Mouse (Mus musculus) spleen, adult 2 months (tissue): ENCODE data around the gene Itpr1. TPM values are rescaled to one million over a fixed set of nuclear protein-coding genes. Genes with fewer than 3 reads are reported as not detected.

Experiments used
- DNase-seq, 2 experiments: peaks; one replicate each; pipeline versions ENCODE4 v3.0.0 to v3.0.0-alpha.2; 2012 to 2021; ENCODE audit warnings: low spot score in 2 of 2, low read depth in 1 of 2
- H3K27ac ChIP-seq: fragments of 200-500 bp; 2 replicates; pipeline ENCODE4 v1.5.1; 2012; ENCODE audit warnings: low read length, inconsistent platforms; ENCODE audit not compliant: insufficient read depth
- H3K27me3 ChIP-seq: fragments of 200-500 bp; 2 replicates; pipeline ENCODE4 v1.6.1; 2012; ENCODE audit warnings: mild to moderate bottlenecking, moderate library complexity, low read length, inconsistent platforms; ENCODE audit not compliant: control insufficient read depth, insufficient read depth
- H3K36me3 ChIP-seq: fragments of 200-500 bp; 2 replicates; pipeline ENCODE4 v1.6.1; 2012; ENCODE audit warnings: mild to moderate bottlenecking, low read length, inconsistent platforms; ENCODE audit not compliant: control insufficient read depth, insufficient read depth
- H3K4me1 ChIP-seq: fragments of 200-500 bp; 2 replicates; pipeline ENCODE4 v1.6.1; 2011; ENCODE audit warnings: inconsistent platforms; ENCODE audit not compliant: control insufficient read depth, insufficient read depth, insufficient read length
- H3K4me3 ChIP-seq: fragments of 200-500 bp; 2 replicates; pipeline ENCODE4 v1.5.1; 2011; ENCODE audit warnings: mild to moderate bottlenecking, inconsistent platforms; ENCODE audit not compliant: insufficient read depth, insufficient read length; ENCODE audit errors: extremely low read depth
- CTCF ChIP-seq: fragments of 200-500 bp; IDR thresholded peaks from 2 replicates; pipeline ENCODE4 v1.5.1; 2011; ENCODE audit warnings: mild to moderate bottlenecking, inconsistent platforms; ENCODE audit not compliant: insufficient read depth, insufficient read length, insufficient replicate concordance; ENCODE audit errors: extremely low read depth
- POLR2A ChIP-seq: fragments of 200-500 bp; IDR thresholded peaks from 2 replicates; pipeline ENCODE4 v1.6.1; 2011; ENCODE audit warnings: low read depth, low read length, inconsistent platforms
- WGBS: fragments of 180-500 bp; shearing (Covaris S2); methylation state at CpG from one replicate; pipeline ENCODE4 v1.1.7; 2018; 5-methylcytosine and 5-hydroxymethylcytosine counted together
- polyA plus RNA-seq: library from polyadenylated mRNA; depleted of rRNA; stranded (reverse); fragments of >200 nt; gene quantifications from 2 replicates; pipeline ENCODE4 v1.2.3, GENCODE M21; 2012

Itpr1 gene
- polyA plus RNA-seq, 1 experiment = 17.9 TPM

- Histone ChIP-seq H3K27me3 (no peaks in the 10 kb centered on the region), H3K27ac (peak overlapping the region; percentile 82), H3K4me1 (peaks cover 9% of the 10 kb centered on the region; the same call in 1 of the 2 replicates), H3K36me3 (no peaks in the 10 kb centered on the region), H3K4me3 (peak overlapping the region; percentile 41; the same call in 1 of the 2 replicates)
- WGBS = 55% methylated on average over 7 of the region's 7 CpGs
- DNase-seq = no peak
- no peak for TF ChIP-seq CTCF
- TF ChIP-seq POLR2A = no peak
Observed at GRCm38 (mm10) chr6:108196665-108197064, 16.2 kb upstream of the Itpr1 start.

DNA sequence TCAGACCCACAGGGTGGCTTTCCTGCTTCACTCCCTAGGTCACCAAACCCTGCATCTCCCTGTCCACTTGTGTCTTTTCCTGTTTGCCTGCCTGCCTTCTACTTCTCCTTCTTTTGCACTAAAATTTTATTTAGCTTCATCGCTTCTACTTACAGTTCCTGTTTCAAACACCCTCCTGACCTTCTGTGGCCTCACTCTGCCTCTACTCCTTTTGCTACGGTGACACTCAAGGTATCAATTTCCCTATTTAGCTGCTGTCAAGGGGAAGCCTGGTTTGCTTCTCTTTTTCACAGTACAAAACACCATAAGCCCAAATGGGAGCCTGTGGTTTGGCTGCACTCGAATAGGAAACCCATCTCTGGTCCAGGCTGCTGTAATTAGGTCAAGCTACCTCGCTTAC, 15.8 kb upstream of the Itpr1 start:
- Histone ChIP-seq H3K4me1 (peaks cover 7% of the 10 kb centered on the region; the same call in 1 of the 2 replicates), H3K27ac (peak overlapping the region; percentile 82)
- no peak for TF ChIP-seq CTCF

DNA sequence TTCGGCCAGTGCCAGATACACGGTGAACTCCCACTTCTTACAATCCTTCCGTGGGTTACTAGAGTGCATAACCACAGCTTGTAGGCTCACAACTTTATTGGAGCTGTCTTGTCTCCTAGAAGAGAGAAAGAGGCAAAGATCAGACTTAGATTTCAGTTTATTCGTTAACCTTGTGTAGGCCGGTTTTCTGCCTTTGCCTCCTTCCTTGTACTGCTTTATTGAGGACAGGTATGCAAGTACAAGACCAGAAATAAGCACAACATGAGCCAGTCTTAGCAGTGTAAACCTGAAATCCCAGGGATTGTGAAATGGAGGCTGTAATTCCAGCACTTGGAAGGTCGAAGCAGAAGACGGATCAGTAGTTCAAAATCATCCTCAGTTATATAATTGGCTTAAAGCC, 14.6 kb upstream of the Itpr1 start:
- H3K36me3 ChIP-seq = no peaks in the 10 kb centered on the region
- TF ChIP-seq POLR2A (no peak), CTCF (no peak)
- DNase-seq = no peak
- WGBS = 80% methylated on average over 7 of the region's 7 CpGs
- H3K4me1 ChIP-seq = peaks cover 3% of the 10 kb centered on the region; the same call in 1 of the 2 replicates
- no peak overlapping the region for H3K27ac ChIP-seq
- H3K27me3 ChIP-seq = no peaks in the 10 kb centered on the region
- H3K4me3 ChIP-seq = no peak overlapping the region

More for the DNA sequence above, 15.8 kb upstream of the Itpr1 start:
- peak; percentile 53 to 58 for DNase-seq
- Histone ChIP-seq H3K36me3 (no peaks in the 10 kb centered on the region), H3K27me3 (no peaks in the 10 kb centered on the region), H3K4me3 (peak overlapping the region; percentile 41; the same call in 1 of the 2 replicates)
- 10% methylated on average over 4 of the region's 4 CpGs for WGBS

DNA sequence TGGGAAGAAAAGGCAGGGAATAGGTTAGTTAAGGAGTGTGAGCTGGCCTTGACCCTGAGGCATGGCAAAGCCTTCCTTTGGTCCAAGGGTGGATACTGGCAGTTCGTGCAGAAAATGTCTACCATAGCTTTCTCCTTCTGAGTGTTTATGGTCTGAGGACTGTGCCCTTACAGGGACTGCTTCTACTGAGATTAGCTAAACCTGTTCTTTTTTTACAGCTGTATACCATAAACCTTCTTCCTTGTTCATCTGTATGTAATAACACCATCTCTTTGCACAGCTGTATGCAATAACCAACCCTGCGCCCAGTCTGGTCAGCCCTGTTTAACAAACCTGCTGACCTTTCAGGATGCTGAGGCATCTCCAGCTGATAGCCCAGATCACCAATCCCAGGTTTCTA, 8.6 kb upstream of the Itpr1 start:
- Histone ChIP-seq H3K4me3 (no peak overlapping the region), H3K27me3 (no peaks in the 10 kb centered on the region), H3K27ac (no peak overlapping the region), H3K36me3 (no peaks in the 10 kb centered on the region), H3K4me1 (no peaks in the 10 kb centered on the region)
- 91% methylated on average over 2 of the region's 2 CpGs for WGBS
- no peak for DNase-seq
- TF ChIP-seq CTCF (no peak), POLR2A (no peak)

DNA sequence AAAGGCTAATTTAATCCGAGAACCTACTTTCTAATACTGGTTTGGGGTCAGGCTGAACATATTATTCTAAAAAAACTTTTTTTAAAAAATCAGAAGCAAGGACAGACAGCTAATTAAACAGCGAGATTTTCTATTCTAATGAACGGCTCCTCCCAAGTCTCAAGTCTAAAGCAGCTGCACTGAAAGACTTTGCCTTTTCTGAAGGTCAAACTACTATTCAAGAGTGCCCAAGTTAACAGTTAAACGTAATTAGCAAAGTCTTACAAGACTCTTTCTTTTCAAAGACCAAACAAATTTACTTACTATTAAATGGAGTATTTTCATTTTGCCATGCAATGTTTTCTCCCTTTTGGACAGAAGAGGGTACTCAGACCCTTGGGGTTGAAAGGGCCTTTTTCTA, 6.8 kb upstream of the Itpr1 start:
- 90% methylated on average over 4 of the region's 4 CpGs for WGBS
- Histone ChIP-seq H3K36me3 (no peaks in the 10 kb centered on the region), H3K27me3 (no peaks in the 10 kb centered on the region), H3K4me1 (no peaks in the 10 kb centered on the region), H3K4me3 (no peak overlapping the region), H3K27ac (no peak overlapping the region)
- no peak for DNase-seq
- no peak for TF ChIP-seq POLR2A
- no peak for TF ChIP-seq CTCF

DNA sequence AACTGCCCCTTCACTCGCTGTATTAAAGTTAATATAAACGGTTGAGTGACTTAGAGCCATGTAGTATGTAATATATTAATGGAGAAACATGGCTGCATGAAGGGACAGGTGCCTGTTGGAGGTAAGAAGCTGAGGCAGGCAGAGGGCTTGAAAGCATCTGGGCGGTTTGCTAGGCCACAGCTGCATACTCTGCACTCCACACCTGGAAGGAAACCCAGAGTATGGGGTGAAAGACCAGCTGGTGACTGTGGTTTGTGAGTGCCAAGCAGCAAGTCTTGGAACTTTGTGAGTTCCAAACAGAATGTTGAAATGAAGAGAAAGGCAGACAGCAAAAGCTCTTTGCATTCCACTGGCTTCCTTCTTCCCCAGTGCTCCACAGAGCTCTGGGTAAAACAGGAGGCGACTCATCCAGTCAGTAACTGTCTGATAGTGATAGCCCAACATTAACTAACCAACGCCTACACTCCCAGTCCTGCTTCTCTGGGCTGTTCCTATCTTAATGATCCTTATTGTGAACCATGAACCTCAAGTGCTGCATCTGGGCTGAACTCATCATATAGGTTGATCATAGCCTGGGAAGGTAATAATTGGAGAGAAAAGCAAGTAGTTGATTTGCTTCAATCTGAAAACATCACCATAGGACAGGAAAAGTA, 5.9 kb upstream of the Itpr1 start:
- TF ChIP-seq POLR2A (no peak), CTCF (no peak)
- 72% methylated on average over 5 of the region's 5 CpGs for WGBS
- Histone ChIP-seq H3K27ac (no peak overlapping the region), H3K4me1 (peaks cover 2% of the 10 kb centered on the region; the same call in 1 of the 2 replicates), H3K36me3 (no peaks in the 10 kb centered on the region), H3K4me3 (no peak overlapping the region), H3K27me3 (no peaks in the 10 kb centered on the region)
- no peak for DNase-seq
